12 mouse cellular contexts compared by ENCODE assay signal in the genomic region with DNA sequence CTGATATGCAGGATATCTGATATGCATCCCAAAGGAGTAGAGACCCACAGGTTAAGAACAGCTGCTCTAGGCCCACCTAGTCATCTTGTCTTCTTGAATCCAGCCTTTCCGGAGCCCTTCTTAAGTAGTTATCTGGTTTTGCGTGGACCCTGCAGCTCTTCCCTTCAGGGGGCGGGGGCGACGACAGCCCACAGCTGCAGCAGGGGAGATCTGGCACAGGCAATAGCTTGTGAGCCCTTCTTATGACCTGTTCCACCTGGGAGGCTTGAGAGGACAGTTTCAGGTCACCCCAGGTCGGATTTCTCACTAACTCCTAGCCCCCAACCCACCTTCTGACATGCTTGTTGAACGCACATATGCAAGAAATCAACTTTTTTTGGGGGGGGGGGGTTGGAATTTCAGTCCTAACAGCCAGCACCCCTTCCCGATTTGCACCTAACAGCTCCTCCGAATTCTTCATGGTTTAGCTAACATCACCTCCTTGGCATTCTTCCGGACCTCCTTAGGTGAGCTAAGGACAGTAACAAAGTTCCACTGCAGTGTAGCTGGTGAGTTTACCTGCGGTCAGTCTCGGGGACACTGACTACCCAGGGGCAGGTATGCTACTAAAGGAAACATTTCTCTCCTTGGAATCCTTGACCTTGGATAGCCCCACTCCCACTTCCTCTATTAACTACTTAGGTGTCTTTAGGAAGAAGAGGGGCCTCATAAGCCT. TPM values are rescaled to one million over a fixed set of nuclear protein-coding genes. Genes with fewer than 3 reads are reported as not detected.
DNase-seq lines count a peak whose midpoint lies in the region; ATAC-seq and TF ChIP-seq lines count a peak whose summit lies in the region.
"Had no signal": no experiment of that assay in that cellular context is flagged by ENCODE, and none has a peak within 500 bp of the region (broad histone marks: within the 10 kb centered on the region; RNA-seq: fewer than 3 reads in every experiment).

No protein-coding gene starts in this region.

- H3K27me3 ChIP-seq in heart, embryonic 12.5 days (replicated peaks), result peaks cover 3% of the 10 kb centered on the region; the same call in 1 of the 2 replicates
- peaks cover 52% of the 10 kb centered on the region for H3K27me3 ChIP-seq in megakaryocyte, embryonic 14.5 days (replicated peaks)
- H3K27me3 ChIP-seq in embryonic facial prominence, embryonic 15.5 days, result 0 out of 2 replicates have a peak, but pooled peaks cover 10% of the 10 kb centered on the region

- 0 out of 2 replicates have a peak overlapping the region, but pooled peaks have one; percentile 48 for H3K9ac ChIP-seq in heart, embryonic 12.5 days
- no peak overlapping the region for H3K9ac ChIP-seq in embryonic facial prominence, embryonic 15.5 days

- no peak for DNase-seq in heart, postnatal 10 days
- DNase-seq in urinary bladder, postnatal 25 days (ENCODE audit: low spot score), result no peak

- no peaks in the 10 kb centered on the region for H3K36me3 ChIP-seq in heart, embryonic 12.5 days
- H3K36me3 ChIP-seq in megakaryocyte, embryonic 14.5 days (replicated peaks; ENCODE audit: low read length), result no peaks in the 10 kb centered on the region
- no peaks in the 10 kb centered on the region for H3K36me3 ChIP-seq in embryonic facial prominence, embryonic 15.5 days

- ATAC-seq in heart, embryonic 12.5 days (ENCODE audit: insufficient number of reproducible peaks, low FRiP score), result no peak
- no peak for ATAC-seq in megakaryocyte, adult 5-6 weeks (ENCODE audit: poor library complexity, severe bottlenecking)
- no peak for ATAC-seq in embryonic facial prominence, embryonic 15.5 days (ENCODE audit: insufficient number of reproducible peaks, low FRiP score, low TSS enrichment, low read depth)

- no peaks in the 10 kb centered on the region for H3K9me3 ChIP-seq in heart, embryonic 12.5 days (replicated peaks)
- no peaks in the 10 kb centered on the region for H3K9me3 ChIP-seq in megakaryocyte, embryonic 14.5 days
- no peaks in the 10 kb centered on the region for H3K9me3 ChIP-seq in embryonic facial prominence, embryonic 15.5 days (replicated peaks)

- no peak overlapping the region for H3K27ac ChIP-seq in heart, embryonic 12.5 days (ENCODE audit: poor library complexity, severe bottlenecking)
- no peak overlapping the region for H3K27ac ChIP-seq in embryonic facial prominence, embryonic 15.5 days (replicated peaks)
- H3K27ac ChIP-seq in olfactory bulb, adult 2 months (ENCODE audit: insufficient read depth, low read depth, low read length), result peak overlapping the region; percentile 48; the same call in 1 of the 2 replicates

- TF ChIP-seq CTCF in olfactory bulb, adult 2 months (IDR thresholded peaks at IDR 0.05; ENCODE audit: insufficient read depth, low read depth, low read length), result no peak

- H3K4me3 ChIP-seq in heart, embryonic 12.5 days, result no peak overlapping the region
- peak overlapping the region; percentile 28 for H3K4me3 ChIP-seq in megakaryocyte, embryonic 14.5 days (replicated peaks)
- no peak overlapping the region; the same call in 1 of the 2 replicates for H3K4me3 ChIP-seq in embryonic facial prominence, embryonic 15.5 days (replicated peaks)
- no peak overlapping the region for H3K4me3 ChIP-seq in olfactory bulb, adult 2 months (ENCODE audit: insufficient read depth, low read depth, low read length)

- WGBS in heart, embryonic 12.5 days, result 59% methylated on average over 12 of the region's 12 CpGs
- 66% methylated on average over 12 of the region's 12 CpGs for WGBS in embryonic facial prominence, embryonic 15.5 days
- WGBS in olfactory bulb, adult 2 months, result 71% methylated on average over 12 of the region's 12 CpGs

- no peak for TF ChIP-seq POLR2A in olfactory bulb, adult 2 months (IDR thresholded peaks at IDR 0.05; ENCODE audit: insufficient read depth, low read depth, low read length)

- peak overlapping the region; percentile 17; the same call in 1 of the 2 replicates for H3K4me2 ChIP-seq in heart, embryonic 12.5 days
- H3K4me2 ChIP-seq in embryonic facial prominence, embryonic 15.5 days (replicated peaks), result peak overlapping the region; percentile 69

- peaks cover 10% of the 10 kb centered on the region for H3K4me1 ChIP-seq in heart, embryonic 12.5 days (replicated peaks)
- peaks cover 29% of the 10 kb centered on the region for H3K4me1 ChIP-seq in megakaryocyte, embryonic 14.5 days
- peaks cover 10% of the 10 kb centered on the region; the same call in 1 of the 2 replicates for H3K4me1 ChIP-seq in embryonic facial prominence, embryonic 15.5 days
- peaks cover 6% of the 10 kb centered on the region; the same call in 1 of the 2 replicates for H3K4me1 ChIP-seq in olfactory bulb, adult 2 months (ENCODE audit: control insufficient read depth, insufficient read depth, low read length)

- intact Hi-C loops in heart, postnatal 10 days (cut with DNase I), result loop anchor here (1.0 to 5.0 kb wide), 2 partner anchors 207 to 295 kb away; no protein-coding TSS in a partner anchor

RNA-seq across cellular contexts. Expression of gene Olfr288, which starts 13.3 kb away (rescaled TPM):
- not detected in 2 replicates for polyA plus RNA-seq in heart, embryonic 12.5 days (2016; fragmentation: Nextera tagmentation; extraction: Ambion mirVana)
- not detected for total RNA-seq in heart, postnatal 10 days (2021)
- polyA plus RNA-seq in megakaryocyte, embryonic 14.5 days (2012; ENCODE audit: insufficient read depth, low replicate concordance), result not detected in 2 replicates
- not detected in 2 replicates for total RNA-seq in megakaryocyte, adult 5-6 weeks (2015)
- not detected in 2 replicates for total RNA-seq in megakaryocyte, adult 5-6 weeks (2017)
- not detected in 2 replicates for polyA plus RNA-seq in embryonic facial prominence, embryonic 15.5 days (2015; fragmentation: Nextera tagmentation; extraction: Ambion mirVana)
- polyA plus RNA-seq in olfactory bulb, adult 2 months (2012; ENCODE audit: insufficient read depth, insufficient read length, low replicate concordance, missing spikeins), result not detected in 2 replicates
- total RNA-seq: adrenal gland, adult 18-20 months; left cerebral cortex, postnatal 10 days had no signal
- polyA plus RNA-seq: gonadal fat pad, adult 2 months; lung, embryonic 16.5 days; testis, adult 2 months had no signal

RNA-seq across cellular contexts. Expression of gene Ccdc184, which starts 15.1 kb away (rescaled TPM):
- 1.4 TPM in 2 replicates for polyA plus RNA-seq in heart, embryonic 12.5 days (2016; fragmentation: Nextera tagmentation; extraction: Ambion mirVana)
- total RNA-seq in heart, postnatal 10 days (2021), result under 1 TPM; 0.57 to 0.64 TPM
- polyA plus RNA-seq in megakaryocyte, embryonic 14.5 days (2012; ENCODE audit: insufficient read depth, low replicate concordance), result 1.3 TPM in 1 of 2 replicates, not detected in the other
- not detected in 2 replicates for total RNA-seq in megakaryocyte, adult 5-6 weeks (2015)
- total RNA-seq in megakaryocyte, adult 5-6 weeks (2017), result not detected in 2 replicates
- polyA plus RNA-seq in embryonic facial prominence, embryonic 15.5 days (2015; fragmentation: Nextera tagmentation; extraction: Ambion mirVana), result 2.1 and 2.9 TPM in 2 replicates
- polyA plus RNA-seq in olfactory bulb, adult 2 months (2012; ENCODE audit: insufficient read depth, insufficient read length, low replicate concordance, missing spikeins), result not detected in 2 replicates

RNA-seq across cellular contexts. Expression of gene Asb8, which starts 16.6 kb away (rescaled TPM):
- 76.2 and 78.9 TPM in 2 replicates for polyA plus RNA-seq in heart, embryonic 12.5 days (2016; fragmentation: Nextera tagmentation; extraction: Ambion mirVana)
- 100 to 1,000 TPM; 104 to 109 TPM for total RNA-seq in heart, postnatal 10 days (2021)
- polyA plus RNA-seq in megakaryocyte, embryonic 14.5 days (2012; ENCODE audit: insufficient read depth, low replicate concordance), result 2.8 and 4.3 TPM in 2 replicates
- total RNA-seq in megakaryocyte, adult 5-6 weeks (2015), result 29.8 and 34.5 TPM in 2 replicates
- 30.0 and 31.4 TPM in 2 replicates for total RNA-seq in megakaryocyte, adult 5-6 weeks (2017)
- polyA plus RNA-seq in embryonic facial prominence, embryonic 15.5 days (2015; fragmentation: Nextera tagmentation; extraction: Ambion mirVana), result 47.8 and 48.5 TPM in 2 replicates
- polyA plus RNA-seq in olfactory bulb, adult 2 months (2012; ENCODE audit: insufficient read depth, insufficient read length, low replicate concordance, missing spikeins), result not detected in 2 replicates

RNA-seq across cellular contexts. Expression of gene Gm44579, which starts 38.8 kb away (rescaled TPM):
- polyA plus RNA-seq in heart, embryonic 12.5 days (2016; fragmentation: Nextera tagmentation; extraction: Ambion mirVana), result not detected in 2 replicates
- not detected for total RNA-seq in heart, postnatal 10 days (2021)
- polyA plus RNA-seq in megakaryocyte, embryonic 14.5 days (2012; ENCODE audit: insufficient read depth, low replicate concordance), result not detected in 2 replicates
- total RNA-seq in megakaryocyte, adult 5-6 weeks (2015), result not detected in 2 replicates
- total RNA-seq in megakaryocyte, adult 5-6 weeks (2017), result not detected in 2 replicates
- polyA plus RNA-seq in embryonic facial prominence, embryonic 15.5 days (2015; fragmentation: Nextera tagmentation; extraction: Ambion mirVana), result not detected in 2 replicates
- polyA plus RNA-seq in olfactory bulb, adult 2 months (2012; ENCODE audit: insufficient read depth, insufficient read length, low replicate concordance, missing spikeins), result not detected in 2 replicates
- total RNA-seq: adrenal gland, adult 18-20 months; left cerebral cortex, postnatal 10 days had no signal
- polyA plus RNA-seq: gonadal fat pad, adult 2 months; lung, embryonic 16.5 days; testis, adult 2 months had no signal

RNA-seq across cellular contexts. Expression of gene Olfr287, which starts 38.8 kb away (rescaled TPM):
- not detected in 2 replicates for polyA plus RNA-seq in heart, embryonic 12.5 days (2016; fragmentation: Nextera tagmentation; extraction: Ambion mirVana)
- not detected for total RNA-seq in heart, postnatal 10 days (2021)
- not detected in 2 replicates for polyA plus RNA-seq in megakaryocyte, embryonic 14.5 days (2012; ENCODE audit: insufficient read depth, low replicate concordance)
- total RNA-seq in megakaryocyte, adult 5-6 weeks (2015), result not detected in 2 replicates
- total RNA-seq in megakaryocyte, adult 5-6 weeks (2017), result not detected in 2 replicates
- polyA plus RNA-seq in embryonic facial prominence, embryonic 15.5 days (2015; fragmentation: Nextera tagmentation; extraction: Ambion mirVana), result not detected in 2 replicates
- polyA plus RNA-seq in olfactory bulb, adult 2 months (2012; ENCODE audit: insufficient read depth, insufficient read length, low replicate concordance, missing spikeins), result not detected in 2 replicates
- total RNA-seq: adrenal gland, adult 18-20 months had no signal
- polyA plus RNA-seq: gonadal fat pad, adult 2 months; lung, embryonic 16.5 days; testis, adult 2 months had no signal
